Mouse (Mus musculus) limb, embryonic 14.5 days (tissue): ENCODE measurements at regions not wholly inside any gene's neighbourhood (a gene's known extent, or its start where the extent isn't known, plus 50 kb on each side); places are given as distances from the start of the nearest gene placed in this dataset.
A peak's percentile ranks its signal among the peaks of the same experiment; 100 is the strongest.
"Not testable (repeated sequence)": the region's sequence is repeated elsewhere in the genome, so short reads cannot be mapped to it uniquely, and the experiment has no call there.

Source experiments
- ATAC-seq: fragments of 200-750 bp; cut with Nextera tagmentation; 2 replicates; pipeline ENCODE4 v1.8.0; 2017; ENCODE audit warnings: low read depth, moderate number of reproducible peaks, moderate TSS enrichment; ENCODE audit not compliant: low FRiP score
- DNase-seq: peaks from one replicate; pipeline ENCODE4 v3.0.0-alpha.2; 2015; ENCODE audit warnings: low spot score
- H3K27ac ChIP-seq: fragments of 300-500 bp; sonication (generic); replicated peaks from 2 replicates; pipeline ENCODE4 v1.5.1; 2014; ENCODE audit warnings: low read depth, mild to moderate bottlenecking, low read length, moderate library complexity, mixed read lengths
- H3K27me3 ChIP-seq: fragments of 300-500 bp; sonication (generic); 2 replicates; pipeline ENCODE4 v1.6.1; 2014; ENCODE audit warnings: low read length, mixed read lengths; ENCODE audit not compliant: control insufficient read depth, insufficient read depth
- H3K36me3 ChIP-seq: fragments of 300-500 bp; sonication (generic); 2 replicates; pipeline ENCODE4 v1.6.1; 2014; ENCODE audit warnings: mild to moderate bottlenecking, low read length, moderate library complexity, mixed read lengths; ENCODE audit not compliant: control insufficient read depth, insufficient read depth
- H3K4me1 ChIP-seq: fragments of 300-500 bp; sonication (generic); 2 replicates; pipeline ENCODE4 v1.6.1; 2014; ENCODE audit warnings: antibody characterized with exemption, low read length, mixed read lengths; ENCODE audit not compliant: control insufficient read depth, insufficient read depth
- H3K4me2 ChIP-seq: fragments of 300-500 bp; sonication (generic); replicated peaks from 2 replicates; pipeline ENCODE4 v1.6.1; 2014; ENCODE audit warnings: low read depth, mild to moderate bottlenecking, low read length, moderate library complexity; ENCODE audit not compliant: severe bottlenecking
- H3K4me3 ChIP-seq: fragments of 300-500 bp; sonication (generic); replicated peaks from 2 replicates; pipeline ENCODE4 v1.5.1; 2014; ENCODE audit warnings: low read length
- H3K9ac ChIP-seq: fragments of 300-500 bp; sonication (generic); 2 replicates; pipeline ENCODE4 v1.6.1; 2014; ENCODE audit warnings: mild to moderate bottlenecking, low read depth, low read length, moderate library complexity; ENCODE audit not compliant: severe bottlenecking
- H3K9me3 ChIP-seq: fragments of 300-500 bp; sonication (generic); 2 replicates; pipeline ENCODE4 v1.6.1; 2016; ENCODE audit warnings: low read length; ENCODE audit not compliant: control insufficient read depth
- POLR2A ChIP-seq: fragments of 200-500 bp; IDR thresholded peaks from 2 replicates; pipeline ENCODE4 v1.8.0; 2012; ENCODE audit warnings: inconsistent platforms, mild to moderate bottlenecking, moderate library complexity, borderline replicate concordance; ENCODE audit not compliant: insufficient read depth, insufficient read length; ENCODE audit errors: extremely low read depth
- WGBS: fragments of 180-500 bp; shearing (Covaris S2); extraction: QIAGEN DNeasy Blood & Tissue Kit; methylation state at CpG from one replicate; pipeline ENCODE4 v1.1.7; 2014; 5-methylcytosine and 5-hydroxymethylcytosine counted together

- H3K9ac ChIP-seq = no peak overlapping the region
- DNase-seq = no peak
- no peaks in the 10 kb centered on the region for H3K9me3 ChIP-seq
- TF ChIP-seq POLR2A = no peak
- no peak overlapping the region for H3K4me3 ChIP-seq
- H3K27ac ChIP-seq = no peak overlapping the region
- no peaks in the 10 kb centered on the region for H3K27me3 ChIP-seq
- H3K4me1 ChIP-seq = peaks cover 2% of the 10 kb centered on the region; the same call in 1 of the 2 replicates
- 66% methylated on average over 1 of the region's 1 CpGs for WGBS
- ATAC-seq = no peak
- no peak overlapping the region for H3K4me2 ChIP-seq
- no peaks in the 10 kb centered on the region for H3K36me3 ChIP-seq
These were observed 57.6 kb upstream of the Gm15446 start for GRCm38 (mm10) chr5:109865628-109866027.

DNA sequence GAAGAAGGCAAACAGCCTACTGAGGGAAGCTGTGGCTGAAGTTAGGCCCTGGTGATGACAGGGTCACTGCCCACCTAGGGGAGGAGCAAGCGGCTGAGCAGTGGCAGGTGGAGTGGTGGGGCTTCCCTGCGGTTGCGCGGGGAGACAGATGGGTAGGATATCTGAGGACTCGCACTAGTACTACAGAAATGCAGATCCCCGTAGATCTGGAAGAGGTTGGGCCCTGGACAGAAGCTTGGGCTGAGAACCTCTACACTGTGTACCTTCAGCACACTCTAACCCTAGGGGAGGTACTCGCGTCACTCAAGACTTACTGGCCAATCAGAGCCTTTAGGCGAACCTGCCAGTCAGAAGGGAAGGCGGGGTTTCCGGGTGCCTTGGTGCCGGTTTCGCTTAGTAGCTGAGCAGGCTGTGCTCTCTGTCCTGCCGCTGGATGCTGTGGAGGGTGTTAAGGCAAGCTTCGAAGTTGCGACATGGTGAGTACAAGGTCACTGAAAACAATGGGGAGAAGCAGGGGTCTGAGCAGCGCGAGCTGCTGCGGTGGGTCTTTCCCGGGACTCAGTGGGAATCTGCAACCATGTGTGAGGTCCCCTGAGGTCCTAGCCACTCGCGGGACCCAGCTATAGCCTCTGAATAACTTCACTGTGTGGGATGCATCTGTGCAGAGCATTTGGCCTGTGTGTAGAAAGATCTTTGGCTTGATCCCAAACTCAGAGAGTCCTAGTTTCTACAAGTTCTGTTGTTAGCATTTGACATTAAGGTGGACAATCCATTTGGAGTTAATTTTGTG lies 56.7 kb upstream of the Gm15446 start:
- peak overlapping the region; percentile 62 for H3K4me3 ChIP-seq
- ATAC-seq (peak; percentile 100), DNase-seq (peak; percentile 92)
- peak; percentile 43; the same call in 1 of the 2 replicates for TF ChIP-seq POLR2A
- peak overlapping the region; percentile 66 for H3K9ac ChIP-seq
- H3K36me3 ChIP-seq = no peaks in the 10 kb centered on the region
- H3K9me3 ChIP-seq = no peaks in the 10 kb centered on the region
- H3K27me3 ChIP-seq = no peaks in the 10 kb centered on the region
- peak overlapping the region; percentile 47 for H3K4me2 ChIP-seq
- peaks cover 2% of the 10 kb centered on the region; the same call in 1 of the 2 replicates for H3K4me1 ChIP-seq
- 1% methylated on average over 22 of the region's 22 CpGs for WGBS
- H3K27ac ChIP-seq = no peak overlapping the region

- H3K4me1 ChIP-seq, ATAC-seq, H3K9me3 ChIP-seq, H3K36me3 ChIP-seq, DNase-seq, H3K27me3 ChIP-seq, H3K27ac ChIP-seq: not testable (repeated sequence)
- H3K4me3 ChIP-seq = peak overlapping the region; percentile 62
- H3K4me2 ChIP-seq = peak overlapping the region; percentile 47
- H3K9ac ChIP-seq = peak overlapping the region; percentile 66; the same call in 1 of the 2 replicates
These were observed 56.0 kb upstream of the Gm15446 start for GRCm38 (mm10) chr5:109867221-109867620.
